Mouse (Mus musculus) MEL-GATA-1-ER (cell line): Measurements from ENCODE around the gene Ntm.

ENCODE experiments used
- DNase-seq: peaks from one replicate; pipeline ENCODE4 v3.0.0-alpha.2; 2012; ENCODE audit warnings: low read depth; ENCODE audit errors: extremely low read depth

The Ntm gene

GRCm38 (mm10) chr9:29761511-29761910 is 201.4 kb downstream of the Ntm start:
- DNase-seq, result no peak

GRCm38 (mm10) chr9:29759940-29760339 is 203.0 kb downstream of the Ntm start:
- no peak for DNase-seq

GRCm38 (mm10) chr9:29759060-29759459 is 203.9 kb downstream of the Ntm start:
- no peak for DNase-seq

GRCm38 (mm10) chr9:29754374-29754773 is 208.6 kb downstream of the Ntm start:
- DNase-seq, result no peak

- no peak for DNase-seq
Observed at GRCm38 (mm10) chr9:29751396-29751795, 211.5 kb downstream of the Ntm start.

- no peak for DNase-seq
Observed at GRCm38 (mm10) chr9:29750371-29751014, 212.4 kb downstream of the Ntm start.

GRCm38 (mm10) chr9:29748070-29748469 is 214.9 kb downstream of the Ntm start:
- no peak for DNase-seq

GRCm38 (mm10) chr9:29738835-29739526 is 224.0 kb downstream of the Ntm start:
- DNase-seq, result no peak

GRCm38 (mm10) chr9:29736031-29736430 is 226.9 kb downstream of the Ntm start:
- no peak for DNase-seq

- DNase-seq, result no peak
Observed at GRCm38 (mm10) chr9:29732895-29733294, 230.0 kb downstream of the Ntm start.

GRCm38 (mm10) chr9:29731672-29732071 is 231.3 kb downstream of the Ntm start:
- DNase-seq, result no peak

GRCm38 (mm10) chr9:29727540-29728432 is 235.2 kb downstream of the Ntm start:
- DNase-seq, result no peak

- no peak for DNase-seq
Observed at GRCm38 (mm10) chr9:29721461-29721860, 241.5 kb downstream of the Ntm start.

- DNase-seq, result no peak
Observed at GRCm38 (mm10) chr9:29716795-29717194, 246.1 kb downstream of the Ntm start.

- no peak for DNase-seq
Observed at GRCm38 (mm10) chr9:29698276-29698675, 264.7 kb downstream of the Ntm start.

- no peak for DNase-seq
Observed at GRCm38 (mm10) chr9:29694151-29694550, 268.8 kb downstream of the Ntm start.

GRCm38 (mm10) chr9:29691186-29691855 is 271.6 kb downstream of the Ntm start:
- no peak for DNase-seq

- DNase-seq, result no peak
Observed at GRCm38 (mm10) chr9:29682224-29682623, 280.7 kb downstream of the Ntm start.

GRCm38 (mm10) chr9:29680677-29681076 is 282.3 kb downstream of the Ntm start:
- no peak for DNase-seq

- DNase-seq, result no peak
Observed at GRCm38 (mm10) chr9:29673911-29674310, 289.0 kb downstream of the Ntm start.

GRCm38 (mm10) chr9:29671861-29672260 is 291.1 kb downstream of the Ntm start:
- no peak for DNase-seq

- DNase-seq, result no peak
Observed at GRCm38 (mm10) chr9:29663286-29663685, 299.7 kb downstream of the Ntm start.
